Mouse (Mus musculus) kidney, adult 2 months (tissue): ENCODE measurements at regions not wholly inside any gene's neighbourhood (a gene's known extent, or its start where the extent isn't known, plus 50 kb on each side); places are given as distances from the start of the nearest gene placed in this dataset.

Experiments
- CTCF ChIP-seq: fragments of 200-500 bp; conservative IDR thresholded peaks from 2 replicates; pipeline ENCODE4 v1.5.1; 2011; ENCODE audit warnings: low read depth, mild to moderate bottlenecking, control low read depth, low read length, moderate library complexity, mixed read lengths; ENCODE audit not compliant: insufficient read depth, insufficient read length
- POLR2A ChIP-seq: fragments of 200-500 bp; IDR thresholded peaks from one replicate; pipeline ENCODE4 v1.6.1; 2011; ENCODE audit warnings: low read depth, low read length, control low read depth

GRCm38 (mm10) chr13:37495272-37495932 is 150.4 kb downstream of the Ly86 start:
- TF ChIP-seq CTCF (no peak), POLR2A (no peak)
